Mouse (Mus musculus): Measurements from ENCODE around the gene Akr1b8. TPM values are rescaled to one million over a fixed set of nuclear protein-coding genes. Genes with fewer than 3 reads are reported as not detected.
"Not testable (repeated sequence)": the region's sequence is repeated elsewhere in the genome, so short reads cannot be mapped to it uniquely, and the experiment has no call there.

Gene Akr1b8
- 10 to 100 TPM; 73.3 to 75.5 TPM for total RNA-seq (2021)
- long read RNA-seq, experiment 1, transcript Akr1b8-201 (10 exons, 1,358 nt) = major isoform, 58 of 62 reads
- long read RNA-seq, experiment 1, partial matches to known transcripts = 2 of 62 reads
- long read RNA-seq, experiment 1, other reads (novel, unspliced or antisense) = 2 of 62 reads
- long read RNA-seq, experiment 2, transcript Akr1b8-201 (10 exons, 1,358 nt) = major isoform, 80 of 106 reads
- long read RNA-seq, experiment 2, partial matches to known transcripts = 23 of 106 reads
- long read RNA-seq, experiment 2, other reads (novel, unspliced or antisense) = 3 of 106 reads

DNA sequence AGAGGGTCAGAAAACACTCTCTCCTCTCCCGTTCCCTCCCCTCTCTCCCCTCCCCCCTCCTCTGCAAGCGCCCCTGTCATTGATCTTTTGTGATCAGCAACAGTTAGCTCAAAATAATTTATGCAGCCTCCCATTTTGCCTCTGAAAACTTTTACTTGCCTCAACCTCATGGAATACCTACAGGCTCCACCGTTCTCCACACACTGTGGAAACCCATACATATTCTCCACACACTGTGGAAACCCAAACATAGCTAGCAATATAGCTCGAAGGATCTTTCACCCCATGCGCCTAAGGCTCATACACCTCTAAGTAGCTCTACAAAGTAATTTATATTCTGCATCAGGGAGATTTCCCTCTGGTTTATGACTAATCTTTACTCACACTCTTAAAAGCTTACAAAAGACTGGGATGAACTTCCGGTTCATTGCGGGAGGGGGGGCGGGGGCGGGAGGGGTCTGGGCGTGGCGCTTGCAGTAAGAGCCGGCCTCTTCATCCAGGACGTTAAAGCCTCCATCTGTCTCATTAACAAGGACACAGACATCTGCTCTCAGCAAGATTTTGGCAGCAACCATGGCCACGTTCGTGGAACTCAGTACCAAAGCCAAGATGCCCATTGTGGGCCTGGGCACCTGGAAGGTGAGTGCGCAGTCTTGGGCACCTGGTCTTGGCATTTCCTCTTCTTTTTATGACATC lies at the start of gene Akr1b8:
Gene Akr1b8 (plus strand): TSS at position 462 of the 696 bp plus-strand sequence.
- DNase-seq (ENCODE audit: low spot score in 2 of 2) = no peak

DNA sequence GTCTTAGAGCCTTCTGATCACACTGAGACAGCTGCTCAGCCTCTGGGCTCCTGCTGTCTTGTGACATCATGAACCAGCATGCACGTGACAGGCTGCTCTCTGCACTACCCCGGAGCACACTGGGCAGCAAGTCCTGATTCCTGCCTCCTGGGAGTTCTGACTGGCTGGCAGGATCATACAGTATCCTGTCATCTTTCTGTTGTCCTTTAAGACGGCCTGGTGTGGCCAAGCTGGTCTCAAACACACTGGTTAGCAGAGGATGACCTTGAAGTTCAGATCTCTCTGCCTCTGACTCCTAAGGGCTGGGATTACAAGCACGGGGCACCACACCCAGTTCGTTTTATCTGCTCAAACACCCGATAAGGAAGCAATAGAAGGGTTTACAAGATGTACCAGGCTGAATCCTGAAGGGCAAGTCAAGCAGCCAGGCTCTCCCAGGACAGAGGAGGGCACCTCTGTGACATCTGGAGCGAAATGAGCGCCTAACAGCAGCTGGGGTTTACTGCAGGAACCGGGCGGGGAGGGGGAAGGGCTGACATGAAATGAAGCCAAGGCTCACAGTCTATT lies 49.2 kb upstream of the Akr1b8 start:
- DNase-seq (ENCODE audit: low spot score in 2 of 2) = no peak

- DNase-seq (ENCODE audit: low spot score in 2 of 2) = no peak
Observed at GRCm38 (mm10) chr6:34306797-34307196, 47.1 kb upstream of the Akr1b8 start.

GRCm38 (mm10) chr6:34309526-34309925 lies 44.4 kb upstream of the Akr1b8 start:
- no peak for DNase-seq (ENCODE audit: low spot score in 2 of 2)

GRCm38 (mm10) chr6:34310023-34310595 lies 43.8 kb upstream of the Akr1b8 start:
- no peak for DNase-seq (ENCODE audit: low spot score in 2 of 2)

GRCm38 (mm10) chr6:34313386-34313785 lies 40.5 kb upstream of the Akr1b8 start:
- no peak for DNase-seq (ENCODE audit: low spot score in 2 of 2)

GRCm38 (mm10) chr6:34313921-34314320 lies 40.0 kb upstream of the Akr1b8 start:
- no peak for DNase-seq (ENCODE audit: low spot score in 2 of 2)

GRCm38 (mm10) chr6:34316854-34317771 lies 36.8 kb upstream of the Akr1b8 start, which contains the start of gene Akr1b3:
Akr1b3 (minus strand) TSS chr6:34317478.
- peak; percentile 63 to 73 for DNase-seq (ENCODE audit: low spot score in 2 of 2)

DNA sequence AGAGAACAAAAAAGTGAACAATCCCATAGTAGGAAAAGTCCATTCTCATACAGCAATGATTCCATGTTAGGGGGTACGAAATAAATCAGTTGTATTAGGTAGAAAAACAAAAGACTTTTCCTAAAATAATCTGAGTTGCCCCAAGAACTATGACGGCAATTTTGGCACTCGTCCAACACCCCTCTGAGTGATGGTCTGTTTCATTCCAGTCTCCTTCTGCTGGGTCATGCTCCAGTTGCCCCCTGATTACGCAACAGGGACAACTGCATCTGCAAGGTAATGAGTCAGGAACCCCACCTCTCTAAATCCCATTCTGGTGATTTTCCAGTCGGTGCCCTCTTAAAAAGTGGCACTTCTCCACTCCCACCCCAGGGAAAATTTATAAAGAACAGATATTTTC lies 35.7 kb upstream of the Akr1b8 start:
- no peak for DNase-seq (ENCODE audit: low spot score in 2 of 2)

DNA sequence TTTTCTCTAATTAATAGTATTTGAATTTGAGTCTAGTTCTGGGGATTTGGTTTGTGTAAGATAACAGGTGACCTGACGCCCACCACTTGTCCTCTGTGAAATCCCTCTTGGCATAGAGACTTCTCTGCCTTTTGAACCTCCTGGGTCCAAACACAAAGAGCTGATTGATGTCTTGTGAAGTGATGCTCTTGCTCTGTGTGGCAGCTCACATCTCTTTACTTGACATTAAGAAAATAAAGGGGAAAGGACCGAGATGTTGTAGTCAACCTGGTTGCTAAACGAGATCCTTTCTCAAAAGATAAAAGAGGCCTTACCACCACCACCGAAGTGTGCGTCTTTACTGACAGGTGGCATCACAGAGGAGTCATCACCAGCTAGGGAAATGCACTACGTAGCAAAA lies 35.3 kb upstream of the Akr1b8 start:
- DNase-seq (ENCODE audit: low spot score in 2 of 2) = no peak

- no peak for DNase-seq (ENCODE audit: low spot score in 2 of 2)
Observed at GRCm38 (mm10) chr6:34322121-34322520, 31.8 kb upstream of the Akr1b8 start.

- no peak for DNase-seq (ENCODE audit: low spot score in 2 of 2)
Observed at GRCm38 (mm10) chr6:34331379-34331778, 22.5 kb upstream of the Akr1b8 start.

DNA sequence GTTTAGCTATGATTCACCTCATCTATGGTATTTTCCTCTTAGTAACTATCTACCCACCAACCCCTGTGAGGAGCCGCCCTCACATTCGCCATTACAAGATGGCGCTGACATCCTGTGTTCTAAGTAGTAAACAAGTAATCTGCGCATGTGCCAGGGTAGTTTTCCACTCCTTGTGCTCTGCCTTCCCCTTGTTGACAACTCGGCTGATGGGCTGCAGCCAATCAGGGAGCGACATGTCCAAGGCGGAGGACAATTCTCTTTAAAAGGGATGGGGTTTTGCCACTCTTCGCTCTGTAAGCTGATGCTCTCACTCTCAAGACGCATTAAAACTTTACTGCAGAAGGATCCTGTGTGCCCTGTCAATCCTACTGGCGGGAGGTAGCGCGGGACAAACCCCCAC lies 22.1 kb upstream of the Akr1b8 start:
- DNase-seq (ENCODE audit: low spot score in 2 of 2) = not testable (repeated sequence)

GRCm38 (mm10) chr6:34334673-34335072 lies 19.2 kb upstream of the Akr1b8 start:
- no peak for DNase-seq (ENCODE audit: low spot score in 2 of 2)

- no peak for DNase-seq (ENCODE audit: low spot score in 2 of 2)
Observed at GRCm38 (mm10) chr6:34337799-34338198, 16.1 kb upstream of the Akr1b8 start.

DNA sequence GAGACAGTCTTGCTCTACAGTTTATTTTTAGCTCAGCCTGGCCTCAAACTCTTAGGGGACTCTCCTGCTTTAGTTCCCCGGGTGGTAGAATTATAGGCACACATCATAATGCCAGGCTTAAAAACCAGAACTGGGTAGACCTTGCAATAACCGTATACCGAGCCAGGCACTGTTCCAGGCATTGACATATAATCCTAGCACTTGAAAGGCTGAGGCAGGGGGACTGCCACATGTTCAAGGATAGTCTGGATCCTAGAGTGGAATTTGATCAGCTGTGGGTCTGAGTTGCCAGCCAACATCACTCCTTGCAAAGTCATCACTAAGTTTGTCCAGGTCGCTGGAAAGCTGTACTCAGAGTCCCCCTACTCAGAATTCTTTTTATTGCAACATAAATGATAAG lies 11.9 kb upstream of the Akr1b8 start:
- DNase-seq (ENCODE audit: low spot score in 2 of 2) = no peak

GRCm38 (mm10) chr6:34342476-34342875 lies 11.4 kb upstream of the Akr1b8 start:
- DNase-seq (ENCODE audit: low spot score in 2 of 2) = no peak

DNA sequence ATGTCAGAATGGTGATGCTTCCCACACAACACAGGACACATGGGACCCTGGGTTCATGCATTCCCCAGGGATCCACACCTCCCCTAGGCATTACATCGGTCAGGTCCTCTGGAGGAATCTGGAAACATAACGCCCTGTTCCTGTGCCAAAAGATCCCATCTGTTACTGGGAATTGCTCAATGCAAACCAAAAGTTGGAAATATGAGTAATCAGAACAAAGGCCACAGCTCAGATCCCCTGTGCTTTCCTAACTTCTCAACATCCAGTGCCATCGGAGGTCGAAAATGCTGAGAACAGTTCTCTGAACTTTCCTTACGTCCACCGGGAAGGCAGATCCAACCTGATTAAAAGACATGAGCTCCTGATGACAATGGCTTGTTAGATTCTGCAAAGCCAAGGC lies 10.5 kb upstream of the Akr1b8 start:
- DNase-seq (ENCODE audit: low spot score in 2 of 2) = no peak

GRCm38 (mm10) chr6:34344135-34344850 lies 9.6 kb upstream of the Akr1b8 start:
- DNase-seq (ENCODE audit: low spot score in 2 of 2) = no peak

DNA sequence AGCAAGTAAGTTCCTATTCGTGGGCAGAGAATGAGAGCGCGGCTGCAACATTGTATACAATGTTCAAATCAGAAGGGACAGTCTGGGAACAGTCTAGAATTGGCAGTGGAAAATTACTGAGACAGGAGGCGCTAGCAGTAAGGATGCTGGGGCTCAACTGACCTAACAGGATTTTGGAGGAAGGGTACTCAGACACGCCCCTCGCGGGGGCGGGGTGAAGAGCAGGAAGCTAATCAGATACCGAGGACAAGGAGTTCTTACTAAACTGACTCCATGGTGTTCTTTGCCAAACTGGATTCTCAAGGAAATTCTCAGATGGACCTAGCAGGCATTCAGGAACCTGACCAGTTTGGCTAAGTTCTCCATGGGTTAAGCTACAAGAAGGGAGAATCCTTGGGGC lies 9.0 kb upstream of the Akr1b8 start:
- DNase-seq (ENCODE audit: low spot score in 2 of 2) = no peak

All from adrenal gland, postnatal 4 days (tissue).